Mouse (Mus musculus): ENCODE data around the gene Psma1.

The Psma1 gene

DNA sequence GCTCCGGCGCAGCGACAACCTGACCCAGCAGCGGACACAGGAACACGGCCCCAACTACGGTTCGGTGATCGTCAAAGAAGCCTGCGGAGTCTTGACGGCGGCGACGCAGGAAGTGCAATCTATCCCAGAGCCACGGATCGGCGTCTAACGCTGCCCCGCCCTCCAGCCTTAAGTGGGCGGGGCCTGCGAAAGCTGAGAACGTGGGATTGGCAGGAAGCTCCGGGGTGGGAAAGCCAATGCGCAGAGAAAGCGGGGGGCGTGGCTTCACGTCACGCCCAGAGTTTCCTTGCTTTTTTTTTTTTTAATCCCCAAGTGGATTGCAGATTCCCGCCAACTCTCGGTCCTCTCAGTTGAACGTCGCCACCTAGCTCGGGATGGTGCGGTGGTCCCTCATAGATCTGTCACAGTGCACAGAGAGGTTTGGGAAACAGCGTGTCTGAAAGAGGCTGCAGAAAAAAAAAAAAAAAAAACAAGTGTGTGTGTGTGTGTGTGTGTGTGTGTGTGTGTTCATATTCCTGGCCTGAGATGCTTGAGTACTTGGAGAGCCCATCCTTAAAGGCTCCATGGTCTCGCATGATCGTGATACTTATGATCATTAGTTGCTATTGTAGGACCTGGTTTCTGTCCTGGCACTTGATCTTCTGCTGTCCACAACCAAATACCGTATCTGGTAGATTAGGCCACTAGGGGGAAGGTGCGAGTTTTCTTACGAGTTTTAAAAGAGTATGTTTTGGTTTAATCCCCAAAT is at the start of gene Psma1:
Gene Psma1 (minus strand): TSS at position 114 of the 748 bp plus-strand sequence.
- DNase-seq (ENCODE audit: low spot score) = peak; percentile 96

DNA sequence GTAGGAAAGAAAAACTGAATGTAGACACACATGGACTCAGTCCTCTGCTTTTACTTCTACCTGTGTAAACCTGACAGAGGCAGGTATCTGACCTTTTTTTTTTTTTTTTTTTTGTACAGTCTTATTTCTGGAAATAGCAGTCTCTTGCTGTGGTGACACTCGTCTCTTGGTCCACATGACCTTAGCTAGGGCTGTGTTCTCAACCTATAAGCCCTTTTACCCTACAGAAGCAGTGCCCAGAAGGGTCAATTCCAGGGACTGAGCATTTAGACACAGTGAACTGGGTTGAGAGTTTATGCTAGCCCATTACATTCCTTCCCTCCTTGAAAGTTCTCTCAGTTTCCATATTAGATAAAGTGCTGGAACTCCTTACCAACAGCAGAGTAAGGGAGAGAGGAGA is 47.6 kb upstream of the Psma1 start:
- DNase-seq (ENCODE audit: low spot score) = no peak

DNA sequence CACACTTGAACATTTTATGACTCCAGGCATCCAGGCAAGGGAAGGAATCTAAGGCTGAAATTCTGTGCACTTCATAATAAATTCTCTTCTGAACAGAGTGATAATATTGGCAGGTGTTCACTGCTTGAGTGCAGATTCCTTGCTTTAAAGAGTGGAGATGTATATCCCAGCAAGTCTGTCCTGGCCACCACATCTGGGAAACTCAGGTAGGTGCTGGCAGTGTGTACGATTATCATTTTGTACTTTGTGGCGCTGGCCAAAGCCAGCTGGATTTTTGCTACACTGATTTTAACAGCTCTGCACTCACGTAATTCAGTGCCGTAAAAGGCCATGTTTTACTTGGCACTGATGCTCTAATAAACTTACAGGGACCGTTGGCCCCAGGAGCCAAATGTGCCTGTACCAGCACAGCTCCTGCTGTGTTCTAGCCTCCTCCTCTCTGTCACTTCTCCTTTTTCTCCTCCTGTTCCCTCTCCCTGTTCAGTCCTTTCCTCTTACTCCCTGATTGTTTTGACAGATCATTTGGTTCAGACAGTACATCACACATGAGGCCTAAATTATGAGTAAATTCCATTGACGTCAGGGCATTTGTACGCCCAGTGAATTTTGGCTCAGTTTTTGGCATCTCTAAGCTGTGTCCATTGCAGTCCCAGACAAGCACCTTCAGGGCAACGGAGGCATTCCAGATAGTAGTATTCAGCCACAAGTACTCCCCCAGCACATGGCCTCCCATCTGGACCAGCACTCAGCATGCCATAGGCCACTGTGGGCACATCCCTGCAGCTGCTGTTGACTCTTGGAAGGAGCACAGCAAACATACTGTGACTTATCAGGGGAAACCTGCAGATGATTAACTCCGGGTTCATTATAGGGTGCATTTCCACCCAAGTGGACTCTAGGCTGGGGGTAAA is 46.9 kb upstream of the Psma1 start:
- DNase-seq (ENCODE audit: low spot score) = no peak

DNA sequence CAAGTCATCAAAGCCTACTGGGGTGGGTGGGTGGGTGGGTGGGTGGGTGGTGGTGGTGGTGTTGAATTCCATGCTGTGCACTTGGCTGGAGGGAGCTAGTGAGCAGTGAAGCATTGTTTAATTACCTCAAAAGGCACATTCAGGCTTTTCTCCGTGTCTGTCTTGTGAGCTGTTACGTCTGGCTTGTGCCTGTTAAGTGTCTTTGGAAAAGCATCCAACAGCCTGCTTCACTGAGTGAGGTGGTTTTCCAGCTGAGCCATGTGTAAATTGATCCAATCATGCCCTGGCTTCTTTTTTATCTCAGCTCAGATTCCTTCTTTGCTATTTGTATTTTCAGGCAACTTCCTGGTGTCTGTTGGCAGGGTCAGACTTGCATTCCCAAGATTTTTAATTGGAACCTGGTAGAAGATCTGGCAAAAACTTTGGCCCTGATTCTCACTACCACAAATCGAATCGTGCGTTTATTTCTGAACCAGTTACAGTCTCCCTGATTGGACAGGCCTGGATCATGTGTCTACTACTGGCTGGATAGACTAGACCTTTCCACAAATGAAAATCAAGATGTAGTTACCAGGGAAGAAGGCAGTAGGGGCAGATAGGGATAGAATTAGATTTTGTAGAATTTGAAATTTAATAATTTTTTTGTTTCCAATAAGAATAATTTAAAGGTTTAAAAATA is 45.9 kb upstream of the Psma1 start:
- DNase-seq (ENCODE audit: low spot score) = no peak

DNA sequence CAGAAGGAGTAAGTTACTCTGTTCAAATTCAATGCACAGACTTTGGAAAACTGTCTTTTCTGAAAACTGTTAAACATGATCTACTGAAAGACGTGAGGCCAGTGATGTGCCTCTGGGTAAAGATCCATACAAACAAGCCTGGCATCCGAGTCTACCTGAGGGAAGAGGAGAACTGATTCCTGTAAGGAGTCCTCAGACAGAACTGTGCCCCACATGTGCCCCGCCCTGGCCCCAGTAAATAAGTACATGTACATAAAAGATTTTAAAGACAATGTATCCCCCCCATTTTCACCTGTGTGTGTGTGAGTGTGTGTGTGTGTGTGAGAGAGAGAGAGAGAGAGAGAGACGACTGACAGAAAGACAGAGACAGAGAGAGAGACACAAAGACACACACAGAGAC is 42.0 kb upstream of the Psma1 start:
- no peak for DNase-seq (ENCODE audit: low spot score)

DNA sequence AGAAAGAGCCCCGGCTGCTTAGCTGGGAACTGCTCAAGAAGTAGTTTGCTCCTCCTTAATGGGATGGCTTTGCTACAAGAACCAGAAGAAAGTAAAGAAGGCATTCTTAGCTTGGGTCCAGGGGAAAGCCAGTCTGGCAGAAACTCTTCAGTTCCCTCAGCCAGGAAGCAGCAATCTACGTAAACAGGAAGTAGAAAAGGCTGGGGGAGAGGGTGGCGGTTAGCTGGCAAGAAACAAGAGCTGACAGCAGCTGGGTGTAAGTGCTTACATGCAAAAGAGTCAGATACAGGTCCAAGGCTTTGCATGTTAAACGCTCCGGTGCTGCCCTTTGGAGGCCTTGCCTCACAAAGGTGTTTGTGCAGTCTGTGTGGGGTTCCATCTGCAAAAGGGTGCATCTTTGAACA is 41.5 kb upstream of the Psma1 start:
- no peak for DNase-seq (ENCODE audit: low spot score)

DNA sequence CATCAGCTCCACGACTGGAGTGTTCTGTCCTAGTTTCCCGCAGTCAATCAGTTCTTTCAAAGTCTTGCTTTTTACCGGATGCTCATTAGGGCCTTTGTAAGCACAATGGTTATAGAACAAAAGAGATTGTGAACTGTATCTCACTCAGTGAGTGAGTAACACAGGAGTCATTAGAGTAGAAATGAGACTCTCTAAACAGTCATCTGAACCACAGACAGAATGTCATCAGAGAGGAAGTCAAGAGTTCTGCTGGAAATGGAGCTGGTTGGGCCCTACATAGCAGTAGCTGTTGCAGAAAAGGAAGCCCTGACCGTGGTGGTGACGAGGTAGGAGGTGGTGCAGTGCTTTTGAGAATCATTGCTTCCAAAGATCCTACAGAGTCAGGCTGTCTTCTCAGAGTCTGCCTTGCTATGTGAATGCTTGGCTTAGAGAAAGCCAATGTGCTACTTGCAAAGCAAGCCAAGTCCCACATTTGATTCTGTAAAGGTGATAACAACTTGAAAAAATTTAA is 40.5 kb upstream of the Psma1 start:
- DNase-seq (ENCODE audit: low spot score) = no peak

DNA sequence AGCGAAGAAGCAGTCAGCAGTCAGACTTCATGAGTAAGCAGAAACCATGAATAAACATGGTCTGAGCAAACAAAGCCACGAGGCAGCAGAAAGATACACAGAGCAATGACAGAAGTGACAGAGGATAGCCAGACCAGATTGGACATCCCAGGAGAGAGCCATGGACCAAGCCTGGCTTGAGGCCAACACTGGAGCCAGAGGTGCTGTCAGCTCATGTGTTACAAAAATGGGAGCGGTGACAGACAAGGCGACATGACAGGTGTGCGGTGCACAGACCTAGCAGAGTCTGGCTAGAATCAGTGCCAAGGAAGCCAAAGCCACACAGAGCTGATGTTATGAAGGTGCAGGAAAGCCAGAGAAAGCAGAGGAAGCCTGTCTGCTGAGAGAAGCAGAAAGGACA is 35.3 kb upstream of the Psma1 start:
- no peak for DNase-seq (ENCODE audit: low spot score)

DNA sequence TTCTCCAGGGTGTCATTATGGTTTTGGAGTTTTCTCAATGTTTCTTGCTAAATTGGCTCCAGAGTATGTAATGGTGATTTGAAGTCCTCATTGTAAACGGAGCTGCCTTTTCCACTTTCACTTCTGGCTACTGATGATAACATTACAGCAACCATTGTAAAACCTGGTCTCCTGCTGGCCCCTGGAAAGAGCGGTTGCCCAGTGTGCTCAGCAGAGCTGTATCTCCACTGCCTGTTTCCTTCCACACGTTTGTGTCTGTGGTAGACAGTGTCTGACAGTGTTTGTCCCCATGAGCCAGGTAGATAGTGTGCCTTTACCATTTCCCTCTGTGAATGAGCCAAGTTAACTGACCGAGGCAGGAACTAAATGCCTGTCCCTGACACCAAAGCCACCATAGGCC is 33.1 kb upstream of the Psma1 start:
- DNase-seq (ENCODE audit: low spot score) = no peak

DNA sequence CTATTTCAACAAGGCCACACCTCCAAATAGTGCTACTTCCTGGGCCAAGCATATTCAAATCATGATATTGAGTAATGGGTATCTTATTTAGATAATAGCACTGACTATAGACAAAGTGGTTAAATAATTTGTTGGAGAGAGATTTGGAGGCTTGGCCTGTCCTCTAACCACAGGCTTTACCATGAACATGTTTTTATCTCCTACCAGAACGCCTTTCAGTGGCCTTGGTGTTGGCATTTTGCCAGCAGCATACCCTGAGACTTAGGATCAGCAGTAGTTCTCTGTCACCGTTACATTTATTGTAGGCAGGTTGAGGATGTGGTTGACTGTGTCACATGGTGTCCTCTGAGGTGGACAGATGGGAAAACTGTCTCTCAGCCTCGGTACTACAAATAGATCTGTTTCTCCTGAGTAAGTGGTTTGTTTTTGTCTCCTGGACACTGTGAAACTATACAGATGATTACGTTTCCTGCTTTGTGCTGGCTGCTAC is 25.4 kb upstream of the Psma1 start:
- DNase-seq (ENCODE audit: low spot score) = no peak

DNA sequence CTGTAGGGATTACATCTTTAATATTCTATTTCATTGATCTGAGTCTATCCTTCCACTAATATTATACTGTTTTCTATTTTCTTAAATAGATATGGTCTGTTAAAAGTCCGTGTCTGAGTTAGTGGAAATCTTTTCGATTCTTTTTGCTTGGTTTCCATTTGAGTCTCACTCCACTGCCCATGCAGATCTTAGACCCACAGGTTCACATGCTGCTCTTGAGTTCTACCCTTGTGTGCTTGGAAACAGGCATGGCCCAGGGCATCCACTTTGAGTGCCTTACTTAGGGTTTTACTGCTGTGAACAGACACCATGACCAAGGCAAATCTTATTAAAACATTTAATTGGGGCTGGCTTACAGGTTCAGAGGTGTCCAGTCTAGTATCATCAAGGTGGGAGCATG is 24.9 kb upstream of the Psma1 start:
- no peak for DNase-seq (ENCODE audit: low spot score)

DNA sequence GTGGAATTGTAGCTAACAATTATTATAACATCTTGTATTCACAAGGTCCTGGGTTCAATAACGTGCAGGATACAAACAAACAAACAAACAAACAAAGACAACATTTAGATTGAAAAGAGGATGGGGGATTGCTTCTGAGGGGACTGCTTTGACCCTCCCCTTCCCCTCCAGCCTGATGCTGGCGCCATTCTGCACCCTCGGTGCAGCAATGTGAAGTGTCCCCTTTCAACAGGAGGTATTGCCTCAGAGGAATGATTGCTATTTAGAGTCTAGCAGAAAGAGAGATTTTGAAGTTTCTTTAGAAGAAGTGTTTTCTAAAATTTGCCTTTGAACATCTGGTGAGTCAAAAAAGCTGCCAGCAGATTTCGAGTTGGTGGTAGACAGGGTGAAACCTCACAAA is 23.3 kb upstream of the Psma1 start:
- no peak for DNase-seq (ENCODE audit: low spot score)

DNA sequence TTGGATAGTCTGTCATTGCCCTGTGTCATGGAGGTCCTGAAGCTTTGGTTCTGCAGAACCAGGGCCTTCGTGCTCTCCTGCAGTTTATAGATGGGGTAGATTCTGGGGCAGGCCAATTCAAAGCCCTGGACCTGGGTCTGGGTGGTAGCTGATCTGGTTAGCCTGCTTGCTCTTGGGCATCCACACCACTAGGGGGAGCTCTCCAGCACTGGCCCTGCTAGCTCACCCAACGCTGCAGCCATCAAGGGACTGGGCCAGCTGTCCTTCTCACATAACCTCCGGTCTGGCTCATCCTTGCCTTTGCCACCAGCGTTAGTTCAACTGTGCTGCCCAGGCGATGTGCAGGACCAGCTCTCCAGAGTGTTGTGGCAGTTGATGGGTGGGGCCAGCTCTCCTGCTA is 18.8 kb upstream of the Psma1 start:
- no peak for DNase-seq (ENCODE audit: low spot score)

DNA sequence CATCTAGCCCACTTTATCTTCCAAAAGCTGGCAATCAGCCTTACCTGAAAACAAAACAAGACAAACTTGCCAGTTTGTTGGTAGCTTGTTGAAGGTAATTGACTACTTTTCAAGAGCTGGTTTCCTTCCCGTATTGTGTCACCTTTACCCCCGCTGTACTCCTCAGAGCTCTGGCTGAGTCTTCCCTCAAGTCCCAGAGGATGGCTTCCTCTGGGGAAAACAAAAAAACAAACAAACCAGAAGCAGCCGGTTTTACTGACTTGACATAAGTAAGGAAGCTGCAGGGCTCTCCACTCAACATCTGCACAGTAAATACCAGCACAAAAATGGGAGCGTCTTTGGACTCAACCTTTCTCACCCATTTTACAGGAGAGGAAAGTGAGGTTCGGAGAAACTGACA is 18.0 kb upstream of the Psma1 start:
- no peak for DNase-seq (ENCODE audit: low spot score)

DNA sequence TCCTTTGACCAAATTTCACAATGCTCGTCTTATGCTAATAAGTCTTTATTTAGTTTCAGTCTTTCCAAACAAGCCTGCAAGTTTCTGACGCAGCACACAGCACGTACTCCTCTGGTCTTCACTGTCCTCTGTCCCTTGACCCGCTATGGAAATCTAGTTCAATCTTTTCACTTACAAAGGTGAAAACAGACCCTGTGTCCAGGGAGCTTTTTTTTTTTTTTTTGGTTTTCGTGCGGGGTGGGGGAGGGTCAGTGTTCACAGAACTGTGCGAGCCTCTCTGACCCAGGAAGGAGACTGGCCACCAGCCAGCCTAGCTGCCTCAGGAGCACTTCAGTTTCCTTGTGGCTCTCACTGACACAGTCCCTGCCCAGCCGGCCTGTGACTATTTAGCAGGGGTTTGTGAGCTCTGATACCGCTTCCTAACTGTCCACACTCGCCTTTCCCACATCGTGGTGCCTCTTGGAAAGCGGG is 16.6 kb upstream of the Psma1 start:
- DNase-seq (ENCODE audit: low spot score) = no peak

DNA sequence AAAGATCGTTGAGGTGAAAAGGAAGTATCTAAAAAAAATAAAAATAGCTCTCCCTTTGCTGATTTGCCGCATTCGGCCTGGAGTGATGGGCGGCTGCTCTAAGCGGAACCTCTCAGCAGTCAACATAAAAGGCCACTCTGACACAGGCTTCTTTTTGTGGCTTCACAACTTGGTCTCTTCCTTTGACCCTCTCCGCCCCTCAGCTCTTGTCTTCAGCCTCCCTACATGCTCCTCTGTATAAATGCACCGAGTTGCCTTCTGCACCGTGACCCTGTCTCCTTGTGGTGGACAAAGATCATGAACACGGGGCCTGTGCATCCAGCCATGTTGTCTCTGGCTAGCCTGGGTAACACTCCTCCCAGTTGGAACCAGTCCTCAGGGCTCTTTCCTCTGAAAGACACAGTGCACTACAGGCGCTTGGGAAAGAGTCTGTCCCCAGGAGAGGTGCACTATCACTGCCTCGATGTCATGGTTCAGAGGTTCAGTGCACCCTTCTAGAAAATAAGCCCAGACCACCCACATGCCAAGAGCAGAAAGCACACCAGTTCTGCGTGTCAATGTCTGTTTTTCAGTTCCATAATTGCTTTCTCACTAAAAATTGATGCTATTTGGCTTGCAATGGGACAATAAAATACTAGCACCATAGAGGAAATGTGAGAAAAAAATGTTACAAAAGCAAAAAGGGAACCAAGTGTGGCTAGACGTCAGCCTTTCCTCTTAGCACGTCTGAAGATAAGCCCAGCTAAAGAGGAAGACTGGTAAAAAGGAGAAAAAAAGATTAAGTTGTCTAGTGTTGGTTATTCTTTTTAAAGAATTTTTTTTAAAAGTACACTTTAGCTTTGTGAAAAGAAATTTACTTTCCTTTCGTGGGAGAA is 15.8 kb upstream of the Psma1 start:
- no peak for DNase-seq (ENCODE audit: low spot score)

DNA sequence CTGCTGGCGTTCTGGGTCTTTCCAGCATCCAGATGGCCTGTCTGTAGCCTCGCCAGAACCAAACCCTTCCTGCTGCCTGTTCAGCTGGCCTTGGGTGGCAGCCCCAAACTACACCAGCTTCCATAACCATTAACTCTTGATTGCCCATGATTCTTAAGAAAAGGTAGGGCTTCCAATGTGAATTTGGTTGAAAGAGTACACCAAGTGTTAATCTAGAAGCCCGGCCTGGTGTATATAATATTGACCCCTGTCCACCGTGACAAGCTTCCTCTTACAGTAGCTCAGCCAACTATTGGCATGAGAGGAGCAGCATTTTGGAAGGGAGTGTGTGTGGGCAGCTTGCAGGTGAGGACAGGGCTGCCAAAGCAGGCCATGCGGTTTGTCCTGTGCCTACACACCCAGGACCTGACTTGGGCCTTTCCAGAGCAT is 14.2 kb upstream of the Psma1 start:
- no peak for DNase-seq (ENCODE audit: low spot score)

DNA sequence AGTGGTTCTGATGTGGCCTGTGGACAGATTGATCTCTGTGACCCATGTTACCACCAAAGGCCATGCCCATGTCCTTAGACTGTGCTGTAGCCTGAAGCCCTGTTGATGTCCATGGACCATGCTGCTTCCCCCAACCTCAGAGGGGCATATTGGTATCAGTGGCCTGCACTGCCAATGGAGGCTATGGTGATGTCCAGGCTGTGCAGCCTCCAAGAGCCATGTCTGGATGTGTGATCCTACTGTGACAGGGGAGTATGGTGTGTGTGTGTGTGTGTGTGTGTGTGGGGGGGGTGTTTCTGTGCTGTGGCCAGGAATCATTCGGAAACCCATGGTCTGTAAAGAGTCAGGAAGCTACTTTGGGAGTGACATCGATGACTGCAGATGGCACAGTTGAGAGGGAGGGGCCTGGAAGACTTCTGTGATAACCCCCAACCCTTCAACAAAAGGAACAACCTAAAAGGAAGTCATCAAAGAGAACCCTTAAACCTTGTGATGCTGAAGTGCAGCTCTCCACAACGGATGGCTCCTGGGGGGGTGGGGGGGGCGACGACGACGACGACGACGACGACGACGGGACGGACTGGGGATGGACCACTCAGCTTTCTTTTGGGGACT is 8.5 kb upstream of the Psma1 start:
- DNase-seq (ENCODE audit: low spot score) = no peak

DNA sequence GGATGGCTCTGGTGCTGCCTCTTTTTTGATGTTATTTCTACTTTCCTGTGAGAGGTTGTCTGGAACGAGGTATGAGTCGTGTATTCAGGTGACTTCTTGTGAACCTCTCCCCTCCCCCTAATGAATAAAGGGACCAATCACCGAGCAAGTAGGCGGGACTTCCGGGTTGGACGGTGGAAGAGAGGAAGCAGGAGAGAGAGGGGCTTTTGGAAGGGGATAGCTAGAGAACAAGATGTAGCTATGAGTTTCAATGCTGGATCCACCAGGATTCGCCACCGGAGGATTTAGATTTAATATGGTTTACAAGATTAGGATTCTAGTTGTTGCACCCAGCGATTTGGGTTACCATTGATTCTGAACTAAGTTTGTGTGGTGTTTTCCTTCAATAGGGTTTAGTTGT is 7.1 kb upstream of the Psma1 start:
- no peak for DNase-seq (ENCODE audit: low spot score)

DNA sequence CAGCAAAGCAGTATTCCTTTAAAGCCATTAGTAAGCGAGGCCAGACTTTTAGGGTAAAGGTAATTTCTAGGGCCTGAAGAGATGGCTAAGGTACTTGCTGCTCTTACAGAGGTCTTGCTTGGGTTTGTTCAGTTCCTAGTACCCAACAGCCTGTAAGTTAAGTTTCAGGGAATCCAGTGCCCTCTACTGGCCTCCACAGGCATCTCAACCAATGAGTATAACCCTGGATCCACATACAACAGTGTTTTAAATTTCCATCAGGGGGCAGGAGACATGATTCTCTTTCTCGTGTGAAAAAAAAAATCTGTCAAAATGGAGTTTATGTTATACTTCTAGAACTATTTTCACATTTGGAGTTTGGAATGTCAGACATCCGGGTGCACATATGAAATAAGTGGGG is 5.8 kb upstream of the Psma1 start:
- DNase-seq (ENCODE audit: low spot score) = no peak
